Comparison of ENCODE assay signal across 24 mouse cellular contexts in the genomic region with DNA sequence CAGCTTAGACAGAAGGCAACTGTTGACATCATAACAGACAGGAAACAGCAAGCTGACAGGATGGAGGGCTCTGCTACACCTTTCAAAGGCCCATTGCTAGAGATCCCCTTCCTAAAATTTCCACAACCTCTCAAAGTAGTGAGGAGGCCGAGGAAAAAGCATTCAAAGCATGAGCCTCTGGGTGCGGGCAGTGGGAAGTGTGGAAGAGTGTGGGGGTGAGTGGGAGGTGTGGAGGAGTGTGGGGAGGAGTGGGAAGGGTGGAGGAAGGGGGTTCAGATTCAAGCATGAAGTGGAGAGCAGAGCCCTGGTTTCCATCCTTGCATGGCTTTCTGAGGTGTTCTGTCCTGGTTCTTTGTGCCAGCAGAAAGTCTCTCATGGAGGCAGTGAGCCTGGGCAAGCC.
"Had no signal": no experiment of that assay in that cellular context is flagged by ENCODE, and none has a peak within 500 bp of the region (broad histone marks: within the 10 kb centered on the region; RNA-seq: fewer than 3 reads in every experiment).

No protein-coding gene starts in this region.

- ATAC-seq: hindbrain, embryonic 16.5 days; inflammation-experienced regulatory T-cells, adult 6 months; intestine, postnatal 0 days; liver, embryonic 12.5 days had no signal

- H3K9me3 ChIP-seq: heart, embryonic 13.5 days; hindbrain, embryonic 10.5 days; hindbrain, embryonic 12.5 days; limb, embryonic 13.5 days; limb, embryonic 15.5 days; liver, embryonic 12.5 days had no signal

- H3K4me3 ChIP-seq: gastrocnemius, adult 2 months; heart, adult 2 months; heart, embryonic 13.5 days; heart, embryonic 15.5 days; hindbrain, embryonic 10.5 days; hindbrain, embryonic 12.5 days; layer of hippocampus, adult 2 months; left cerebral cortex, adult 2 months; limb, embryonic 13.5 days; limb, embryonic 15.5 days; liver, embryonic 12.5 days had no signal

- H3K4me1 ChIP-seq: heart, embryonic 15.5 days; hindbrain, embryonic 12.5 days; limb, embryonic 13.5 days; limb, embryonic 15.5 days; liver, embryonic 12.5 days had no signal

- H3K4me2 ChIP-seq: heart, embryonic 11.5 days; heart, embryonic 13.5 days; heart, embryonic 15.5 days; hindbrain, embryonic 12.5 days; hindbrain, embryonic 14.5 days; limb, embryonic 13.5 days; limb, embryonic 15.5 days; liver, embryonic 12.5 days had no signal

- H3K27ac ChIP-seq: gastrocnemius, adult 2 months; heart, adult 2 months; heart, embryonic 13.5 days; heart, embryonic 15.5 days; hindbrain, embryonic 10.5 days; hindbrain, embryonic 12.5 days; hindbrain, embryonic 14.5 days; layer of hippocampus, adult 2 months; left cerebral cortex, adult 2 months; limb, embryonic 13.5 days; limb, embryonic 15.5 days; liver, embryonic 12.5 days had no signal

- H3K9ac ChIP-seq: heart, embryonic 13.5 days; heart, embryonic 15.5 days; hindbrain, embryonic 12.5 days; hindbrain, embryonic 14.5 days; limb, embryonic 13.5 days; limb, embryonic 15.5 days; liver, embryonic 12.5 days had no signal

- DNase-seq: gastrocnemius, adult 2 months; gastrocnemius, postnatal 10 days; gastrocnemius, postnatal 25 days; heart, adult 2 months; heart, postnatal 4 days; kidney, adult 18-20 months; kidney, adult 8-10 months; kidney, postnatal 10 days; kidney, postnatal 25 days; kidney, postnatal 4 days had no signal

- H3K36me3 ChIP-seq: heart, embryonic 13.5 days; heart, embryonic 15.5 days; hindbrain, embryonic 10.5 days; hindbrain, embryonic 12.5 days; limb, embryonic 13.5 days; limb, embryonic 15.5 days; liver, embryonic 12.5 days had no signal

- H3K27me3 ChIP-seq: heart, embryonic 13.5 days; hindbrain, embryonic 12.5 days; limb, embryonic 13.5 days; limb, embryonic 15.5 days had no signal
